Mouse (Mus musculus): ENCODE data around the gene Tns4. TPM values are rescaled to one million over a fixed set of nuclear protein-coding genes. Genes with fewer than 3 reads are reported as not detected.

Gene Tns4
- polyA plus RNA-seq, 1 experiment from 2014 or later = 2.5 TPM

DNA sequence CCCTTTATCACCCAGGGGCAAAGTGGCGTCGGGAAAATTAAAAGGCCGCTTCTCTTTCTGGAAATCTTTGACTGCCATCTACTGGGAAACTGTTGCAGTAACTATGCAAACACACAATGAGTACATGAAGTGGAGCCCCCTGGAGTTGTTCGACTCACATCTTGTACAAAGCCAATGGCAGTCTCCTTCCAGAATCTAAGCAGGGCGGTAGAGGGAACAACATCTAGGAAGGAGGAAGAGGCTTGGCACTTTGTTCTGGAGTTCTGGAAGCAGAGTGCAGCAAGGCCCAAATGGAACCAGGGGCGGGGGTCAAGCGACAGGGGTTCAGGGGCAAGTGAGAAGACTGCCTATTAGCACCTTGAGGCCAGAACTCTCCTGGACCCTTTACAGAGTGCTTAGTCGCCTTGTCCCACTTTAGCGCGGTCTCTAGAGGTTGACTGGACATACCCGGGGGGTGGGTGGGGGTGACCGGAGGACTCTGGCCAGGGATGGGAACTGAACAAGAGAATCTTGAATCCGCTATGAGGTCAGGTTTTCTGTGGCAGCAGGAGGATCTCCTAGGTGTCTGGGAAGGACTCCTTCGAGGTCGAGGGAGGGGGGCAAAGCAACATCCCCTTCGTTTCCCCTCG lies 48.6 kb downstream of the Tns4 start:
- 2% methylated on average over 17 of the region's 17 CpGs for WGBS
- no peaks in the 10 kb centered on the region for H3K9me3 ChIP-seq (ENCODE audit: control insufficient read depth, low read depth, low read length)
- H3K27ac ChIP-seq (ENCODE audit: low read length) = peak overlapping the region; percentile 90
- peak; percentile 5; the same call in 1 of the 2 replicates for ATAC-seq (ENCODE audit: insufficient number of reproducible peaks, insufficient read depth, low FRiP score, low read depth)
- peaks cover 20% of the 10 kb centered on the region for H3K4me1 ChIP-seq (ENCODE audit: control insufficient read depth, insufficient read depth, low read length)
- peak overlapping the region; percentile 76 for H3K4me2 ChIP-seq (replicated peaks; ENCODE audit: low read depth, low read length)
- peak overlapping the region; percentile 89 for H3K9ac ChIP-seq (replicated peaks; ENCODE audit: low read depth, low read length)
- H3K36me3 ChIP-seq (ENCODE audit: control insufficient read depth, insufficient read depth, low read length) = peaks cover 7% of the 10 kb centered on the region; the same call in 1 of the 2 replicates
- peak overlapping the region; percentile 78 for H3K4me3 ChIP-seq (ENCODE audit: low read depth, low read length)
- no peaks in the 10 kb centered on the region for H3K27me3 ChIP-seq (ENCODE audit: control insufficient read depth, insufficient read depth, low read length)

DNA sequence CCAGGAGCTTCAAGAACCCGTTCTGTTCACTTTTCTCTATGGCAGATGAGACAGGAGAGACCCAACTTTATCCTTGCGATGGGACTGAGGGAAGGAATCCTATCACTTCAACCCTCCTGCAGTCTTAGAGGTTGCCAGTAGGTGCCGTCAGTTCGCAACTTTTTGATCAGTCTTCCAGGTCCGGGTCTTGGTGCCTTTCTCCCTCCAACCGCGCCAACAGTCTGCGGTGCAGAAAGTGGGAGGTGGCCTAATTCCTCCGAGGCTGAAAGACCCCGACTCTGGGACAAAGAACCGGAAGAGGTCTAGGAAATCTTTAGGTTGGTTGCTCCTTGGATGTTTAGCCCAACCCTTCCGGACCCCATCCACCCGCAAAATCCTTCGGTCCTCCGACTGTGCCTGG lies 49.3 kb downstream of the Tns4 start:
- peak overlapping the region; percentile 76 for H3K4me2 ChIP-seq (replicated peaks; ENCODE audit: low read depth, low read length)
- peak overlapping the region; percentile 78 for H3K4me3 ChIP-seq (ENCODE audit: low read depth, low read length)
- peak overlapping the region; percentile 90 for H3K27ac ChIP-seq (ENCODE audit: low read length)
- H3K9me3 ChIP-seq (ENCODE audit: control insufficient read depth, low read depth, low read length) = no peaks in the 10 kb centered on the region
- peak; percentile 68; the same call in 1 of the 2 replicates for ATAC-seq (ENCODE audit: insufficient number of reproducible peaks, insufficient read depth, low FRiP score, low read depth)
- H3K9ac ChIP-seq (replicated peaks; ENCODE audit: low read depth, low read length) = peak overlapping the region; percentile 89
- peaks cover 13% of the 10 kb centered on the region for H3K4me1 ChIP-seq (ENCODE audit: control insufficient read depth, insufficient read depth, low read length)
- H3K27me3 ChIP-seq (ENCODE audit: control insufficient read depth, insufficient read depth, low read length) = no peaks in the 10 kb centered on the region
- under 1% methylated on average over 15 of the region's 15 CpGs for WGBS
- peaks cover 7% of the 10 kb centered on the region; the same call in 1 of the 2 replicates for H3K36me3 ChIP-seq (ENCODE audit: control insufficient read depth, insufficient read depth, low read length)

DNA sequence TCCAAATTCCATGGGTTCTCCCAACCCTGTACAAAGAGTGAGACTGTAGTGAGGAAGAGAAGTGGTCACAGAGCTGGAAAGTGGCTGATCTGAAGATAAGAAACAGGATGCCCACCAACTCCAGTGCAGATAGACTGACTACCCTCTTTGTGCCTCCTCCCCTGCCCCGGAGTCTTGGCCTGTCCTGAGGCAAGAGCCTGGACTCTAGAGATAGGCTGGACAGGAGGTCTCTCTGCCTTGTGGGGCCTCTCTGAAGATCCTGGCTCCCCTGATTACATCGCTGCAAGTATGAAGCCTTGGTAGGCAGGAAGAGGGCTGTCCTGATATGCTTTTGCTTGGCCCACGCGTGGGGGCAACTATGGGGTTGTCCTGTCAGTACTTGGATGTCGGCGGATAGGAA lies 52.9 kb downstream of the Tns4 start:
- no peak overlapping the region for H3K4me2 ChIP-seq (replicated peaks; ENCODE audit: low read depth, low read length)
- no peak for ATAC-seq (ENCODE audit: insufficient number of reproducible peaks, insufficient read depth, low FRiP score, low read depth)
- H3K9me3 ChIP-seq (ENCODE audit: control insufficient read depth, low read depth, low read length) = no peaks in the 10 kb centered on the region
- no peaks in the 10 kb centered on the region for H3K4me1 ChIP-seq (ENCODE audit: control insufficient read depth, insufficient read depth, low read length)
- 76% methylated on average over 6 of the region's 6 CpGs for WGBS
- H3K27ac ChIP-seq (ENCODE audit: low read length) = no peak overlapping the region
- no peak overlapping the region for H3K9ac ChIP-seq (replicated peaks; ENCODE audit: low read depth, low read length)
- H3K27me3 ChIP-seq (ENCODE audit: control insufficient read depth, insufficient read depth, low read length) = no peaks in the 10 kb centered on the region
- no peak overlapping the region for H3K4me3 ChIP-seq (ENCODE audit: low read depth, low read length)
- H3K36me3 ChIP-seq (ENCODE audit: control insufficient read depth, insufficient read depth, low read length) = no peaks in the 10 kb centered on the region

DNA sequence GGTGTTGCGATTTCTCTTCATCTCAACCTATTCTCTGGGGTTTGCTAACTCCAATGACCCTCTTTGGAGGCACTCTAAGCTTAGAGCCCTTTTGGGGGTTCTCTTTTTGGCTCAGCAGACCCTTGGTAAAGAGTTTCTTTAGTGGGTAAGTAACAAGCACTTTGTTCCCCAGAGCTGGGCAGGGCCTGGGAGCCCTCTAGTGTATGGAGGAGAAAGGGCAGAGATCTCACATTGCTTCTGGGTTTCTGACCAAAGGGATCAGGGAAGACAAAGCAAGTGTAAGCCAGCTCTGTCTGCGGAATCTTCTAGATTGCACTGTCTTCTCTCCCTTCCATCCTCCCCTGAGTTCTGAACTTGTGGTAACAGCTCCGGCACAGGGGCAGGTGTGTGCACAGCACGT lies 53.8 kb downstream of the Tns4 start:
- H3K27ac ChIP-seq (ENCODE audit: low read length) = no peak overlapping the region
- H3K4me2 ChIP-seq (replicated peaks; ENCODE audit: low read depth, low read length) = no peak overlapping the region
- H3K27me3 ChIP-seq (ENCODE audit: control insufficient read depth, insufficient read depth, low read length) = no peaks in the 10 kb centered on the region
- ATAC-seq (ENCODE audit: insufficient number of reproducible peaks, insufficient read depth, low FRiP score, low read depth) = no peak
- no peaks in the 10 kb centered on the region for H3K4me1 ChIP-seq (ENCODE audit: control insufficient read depth, insufficient read depth, low read length)
- H3K4me3 ChIP-seq (ENCODE audit: low read depth, low read length) = no peak overlapping the region
- H3K36me3 ChIP-seq (ENCODE audit: control insufficient read depth, insufficient read depth, low read length) = no peaks in the 10 kb centered on the region
- no peak overlapping the region for H3K9ac ChIP-seq (replicated peaks; ENCODE audit: low read depth, low read length)
- 66% methylated on average over 4 of the region's 4 CpGs for WGBS
- H3K9me3 ChIP-seq (ENCODE audit: control insufficient read depth, low read depth, low read length) = no peaks in the 10 kb centered on the region

DNA sequence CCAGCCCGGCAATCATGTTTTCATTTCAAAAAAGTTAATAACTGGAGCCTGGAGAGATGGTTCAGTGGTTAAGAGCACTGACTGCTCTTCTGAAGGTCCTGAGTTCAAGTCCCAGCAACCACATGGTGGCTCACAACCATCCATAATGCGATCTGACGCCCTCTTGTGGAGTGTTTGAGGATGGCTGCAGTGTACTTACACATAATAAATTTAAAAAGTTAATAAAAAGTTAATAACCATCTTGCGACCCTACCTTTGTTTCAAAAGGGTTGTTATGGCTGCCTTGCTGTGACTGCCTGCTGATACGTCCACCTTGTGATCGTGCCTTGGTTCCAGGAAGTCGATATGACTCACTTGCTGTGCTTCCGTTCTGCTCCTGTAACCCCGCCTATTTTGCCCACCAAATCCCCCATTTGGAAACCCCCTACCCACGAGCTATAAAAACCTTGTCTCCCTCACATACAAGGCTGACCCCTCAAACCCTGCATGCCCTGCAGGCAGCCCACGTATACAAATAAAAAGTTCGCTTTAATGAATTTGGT lies 62.1 kb downstream of the Tns4 start:
- Histone ChIP-seq H3K4me2 (replicated peaks; ENCODE audit: low read depth, low read length) (no peak overlapping the region), H3K27me3 (ENCODE audit: control insufficient read depth, insufficient read depth, low read length) (no peaks in the 10 kb centered on the region), H3K27ac (ENCODE audit: low read length) (no peak overlapping the region), H3K9ac (replicated peaks; ENCODE audit: low read depth, low read length) (no peak overlapping the region), H3K9me3 (ENCODE audit: control insufficient read depth, low read depth, low read length) (no peaks in the 10 kb centered on the region), H3K4me3 (ENCODE audit: low read depth, low read length) (no peak overlapping the region), H3K4me1 (ENCODE audit: control insufficient read depth, insufficient read depth, low read length) (peaks cover 13% of the 10 kb centered on the region; the same call in 1 of the 2 replicates), H3K36me3 (ENCODE audit: control insufficient read depth, insufficient read depth, low read length) (0 out of 2 replicates have a peak, but pooled peaks cover 2% of the 10 kb centered on the region)
- 88% methylated on average over 12 of the region's 12 CpGs for WGBS
- no peak for ATAC-seq (ENCODE audit: insufficient number of reproducible peaks, insufficient read depth, low FRiP score, low read depth)

DNA sequence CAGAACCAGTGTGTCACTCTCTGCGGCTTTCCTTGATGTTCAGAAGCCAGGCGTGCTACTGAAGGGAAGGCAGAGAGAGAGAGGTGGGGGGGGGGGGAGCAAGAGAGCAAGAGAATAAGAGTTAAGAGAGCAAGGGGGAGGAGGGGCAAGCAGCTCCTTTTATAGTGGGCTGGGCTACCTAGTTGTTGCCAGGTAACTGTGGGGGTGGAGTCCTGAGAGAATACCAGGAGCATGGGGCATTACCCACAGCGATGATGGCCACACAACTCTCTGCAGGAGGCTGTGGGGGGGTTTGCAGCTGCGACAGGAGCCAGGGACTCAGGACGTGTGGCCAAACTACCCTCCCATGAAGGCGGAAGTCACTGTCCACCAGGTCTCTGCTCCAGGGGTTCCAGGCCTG lies 63.2 kb downstream of the Tns4 start:
- no peak overlapping the region for H3K27ac ChIP-seq (ENCODE audit: low read length)
- ATAC-seq (ENCODE audit: insufficient number of reproducible peaks, insufficient read depth, low FRiP score, low read depth) = no peak
- no peak overlapping the region for H3K4me3 ChIP-seq (ENCODE audit: low read depth, low read length)
- no peaks in the 10 kb centered on the region for H3K9me3 ChIP-seq (ENCODE audit: control insufficient read depth, low read depth, low read length)
- H3K9ac ChIP-seq (replicated peaks; ENCODE audit: low read depth, low read length) = no peak overlapping the region
- no peaks in the 10 kb centered on the region for H3K27me3 ChIP-seq (ENCODE audit: control insufficient read depth, insufficient read depth, low read length)
- 83% methylated on average over 6 of the region's 6 CpGs for WGBS
- H3K4me1 ChIP-seq (ENCODE audit: control insufficient read depth, insufficient read depth, low read length) = peaks cover 13% of the 10 kb centered on the region; the same call in 1 of the 2 replicates
- H3K4me2 ChIP-seq (replicated peaks; ENCODE audit: low read depth, low read length) = no peak overlapping the region
- peaks cover 13% of the 10 kb centered on the region for H3K36me3 ChIP-seq (ENCODE audit: control insufficient read depth, insufficient read depth, low read length)

DNA sequence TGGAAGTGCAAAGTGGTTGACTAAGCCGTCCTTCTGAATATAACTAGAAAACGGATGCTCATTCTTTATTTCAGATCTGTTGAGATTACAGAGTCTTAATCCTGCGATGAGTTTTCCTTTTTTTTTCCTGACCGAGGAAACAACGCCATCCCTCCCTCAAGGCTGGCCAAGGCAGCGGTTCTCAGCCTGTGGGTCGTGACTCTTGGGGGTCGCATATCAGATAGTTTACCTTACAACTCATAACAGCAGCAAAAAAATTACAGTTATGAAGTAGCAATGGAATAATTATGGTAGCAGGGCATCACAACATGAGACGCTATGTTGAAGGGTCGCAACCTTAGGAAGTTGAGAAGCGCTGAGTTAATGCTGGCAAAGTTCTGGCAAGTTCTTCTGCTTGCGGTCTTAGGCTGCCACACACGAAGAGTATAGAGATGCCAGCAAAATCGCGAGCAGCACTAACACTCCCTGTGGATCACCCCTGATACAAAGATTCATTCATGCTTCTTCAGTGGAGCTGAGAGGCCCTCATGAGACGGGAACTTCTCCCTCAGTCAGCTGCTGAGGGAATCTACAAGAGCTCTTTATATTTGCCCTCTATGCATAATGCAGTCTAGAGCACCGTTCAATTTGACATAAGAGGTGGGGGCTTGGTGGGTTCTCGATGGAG lies 64.5 kb downstream of the Tns4 start:
- 34% methylated on average over 18 of the region's 18 CpGs for WGBS
- no peak overlapping the region for H3K9ac ChIP-seq (replicated peaks; ENCODE audit: low read depth, low read length)

DNA sequence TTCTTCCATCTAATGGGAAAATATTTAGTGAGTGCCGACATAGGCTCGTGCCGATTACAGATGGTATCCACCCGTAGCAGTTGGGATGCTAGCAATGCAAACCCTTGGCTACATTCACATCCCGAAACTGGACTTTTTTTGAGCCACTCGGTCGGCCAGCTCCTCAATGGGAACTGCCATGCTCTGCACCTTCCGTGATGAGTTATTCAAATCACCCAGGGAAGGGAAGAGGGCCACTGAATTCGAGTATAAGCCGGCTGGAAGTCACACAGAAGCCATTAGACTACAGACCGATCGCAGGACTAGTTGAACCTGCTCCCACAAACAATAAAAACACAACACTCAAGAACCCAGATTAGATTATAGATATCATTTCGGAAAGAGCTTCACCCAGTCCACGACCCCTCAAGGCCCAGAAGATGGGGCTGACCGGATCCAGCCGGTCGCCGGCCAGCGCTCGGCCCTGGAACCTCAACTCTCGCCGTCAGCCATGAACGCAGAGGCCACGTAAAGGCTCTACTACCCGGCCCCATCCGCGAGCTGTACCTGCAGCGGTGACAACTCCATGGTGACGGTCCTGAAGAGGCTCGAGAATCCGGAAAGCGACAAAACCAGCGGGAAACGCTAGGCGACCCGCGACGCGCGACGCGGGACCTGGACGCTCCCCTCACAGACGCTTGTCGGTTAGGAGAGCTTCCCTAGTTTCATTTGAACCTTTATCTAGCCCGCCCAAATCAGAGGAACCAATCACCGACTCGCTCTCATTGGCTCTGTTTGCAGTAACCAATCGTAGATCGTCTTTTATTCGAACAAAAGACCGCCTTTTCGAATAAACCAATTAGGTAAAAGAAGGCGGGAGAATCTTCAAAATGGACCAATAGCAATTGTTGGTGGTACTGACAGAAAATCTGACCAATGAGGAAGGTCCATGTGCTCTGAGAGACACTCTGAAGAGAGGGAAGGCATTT lies 65.3 kb downstream of the Tns4 start, which contains the start of gene Top2a:
Gene Top2a (minus strand): TSS at position 690 of the 968 bp plus-strand sequence.
- H3K4me2 ChIP-seq (replicated peaks; ENCODE audit: low read depth, low read length) = peak within 1 kb of the TSS; percentile 60
- H3K9me3 ChIP-seq (ENCODE audit: control insufficient read depth, low read depth, low read length) = no peaks in the 10 kb centered on the region
- peak; percentile 94 for ATAC-seq (ENCODE audit: insufficient number of reproducible peaks, insufficient read depth, low FRiP score, low read depth)
- H3K4me1 ChIP-seq (ENCODE audit: control insufficient read depth, insufficient read depth, low read length) = peaks cover 13% of the 10 kb centered on the region; the same call in 1 of the 2 replicates
- peak within 1 kb of the TSS; percentile 80 for H3K9ac ChIP-seq (replicated peaks; ENCODE audit: low read depth, low read length)
- H3K4me3 ChIP-seq (ENCODE audit: low read depth, low read length) = peak within 1 kb of the TSS; percentile 75
- under 1% methylated on average over 54 of the region's 54 CpGs for WGBS
- peaks cover 27% of the 10 kb centered on the region for H3K36me3 ChIP-seq (ENCODE audit: control insufficient read depth, insufficient read depth, low read length)
- no peaks in the 10 kb centered on the region for H3K27me3 ChIP-seq (ENCODE audit: control insufficient read depth, insufficient read depth, low read length)
- H3K27ac ChIP-seq (ENCODE audit: low read length) = peak within 1 kb of the TSS; percentile 86

More for the DNA sequence above, 64.5 kb downstream of the Tns4 start:
- no peaks in the 10 kb centered on the region for H3K27me3 ChIP-seq (ENCODE audit: control insufficient read depth, insufficient read depth, low read length)
- H3K4me1 ChIP-seq (ENCODE audit: control insufficient read depth, insufficient read depth, low read length) = peaks cover 13% of the 10 kb centered on the region; the same call in 1 of the 2 replicates
- H3K4me2 ChIP-seq (replicated peaks; ENCODE audit: low read depth, low read length) = peak overlapping the region; percentile 52
- peak overlapping the region; percentile 86 for H3K27ac ChIP-seq (ENCODE audit: low read length)
- ATAC-seq (ENCODE audit: insufficient number of reproducible peaks, insufficient read depth, low FRiP score, low read depth) = 0 out of 2 replicates have a peak, but pooled peaks have one; percentile 7
- no peaks in the 10 kb centered on the region for H3K9me3 ChIP-seq (ENCODE audit: control insufficient read depth, low read depth, low read length)
- H3K4me3 ChIP-seq (ENCODE audit: low read depth, low read length) = peak overlapping the region; percentile 75
- peaks cover 21% of the 10 kb centered on the region for H3K36me3 ChIP-seq (ENCODE audit: control insufficient read depth, insufficient read depth, low read length)

All from stomach, embryonic 14.5 days (tissue).